Mouse (Mus musculus) kidney, adult 2 months (tissue): ENCODE data around the gene Gsto2.

Experiments used
- CTCF ChIP-seq: fragments of 200-500 bp; conservative IDR thresholded peaks from 2 replicates; pipeline ENCODE4 v1.5.1; 2011; ENCODE audit warnings: low read depth, mild to moderate bottlenecking, control low read depth, low read length, moderate library complexity, mixed read lengths; ENCODE audit not compliant: insufficient read depth, insufficient read length
- POLR2A ChIP-seq: fragments of 200-500 bp; IDR thresholded peaks from one replicate; pipeline ENCODE4 v1.6.1; 2011; ENCODE audit warnings: low read depth, low read length, control low read depth

- TF ChIP-seq CTCF (no peak), POLR2A (no peak)
These were observed 40.3 kb downstream of the Gsto2 start for GRCm38 (mm10) chr19:47905603-47906002.
